Mouse (Mus musculus): ENCODE results near the gene Ifngr2. TPM values are rescaled to one million over a fixed set of nuclear protein-coding genes. Genes with fewer than 3 reads are reported as not detected.

The Ifngr2 gene
- polyA plus RNA-seq, 1 experiment = 34.3 TPM

DNA sequence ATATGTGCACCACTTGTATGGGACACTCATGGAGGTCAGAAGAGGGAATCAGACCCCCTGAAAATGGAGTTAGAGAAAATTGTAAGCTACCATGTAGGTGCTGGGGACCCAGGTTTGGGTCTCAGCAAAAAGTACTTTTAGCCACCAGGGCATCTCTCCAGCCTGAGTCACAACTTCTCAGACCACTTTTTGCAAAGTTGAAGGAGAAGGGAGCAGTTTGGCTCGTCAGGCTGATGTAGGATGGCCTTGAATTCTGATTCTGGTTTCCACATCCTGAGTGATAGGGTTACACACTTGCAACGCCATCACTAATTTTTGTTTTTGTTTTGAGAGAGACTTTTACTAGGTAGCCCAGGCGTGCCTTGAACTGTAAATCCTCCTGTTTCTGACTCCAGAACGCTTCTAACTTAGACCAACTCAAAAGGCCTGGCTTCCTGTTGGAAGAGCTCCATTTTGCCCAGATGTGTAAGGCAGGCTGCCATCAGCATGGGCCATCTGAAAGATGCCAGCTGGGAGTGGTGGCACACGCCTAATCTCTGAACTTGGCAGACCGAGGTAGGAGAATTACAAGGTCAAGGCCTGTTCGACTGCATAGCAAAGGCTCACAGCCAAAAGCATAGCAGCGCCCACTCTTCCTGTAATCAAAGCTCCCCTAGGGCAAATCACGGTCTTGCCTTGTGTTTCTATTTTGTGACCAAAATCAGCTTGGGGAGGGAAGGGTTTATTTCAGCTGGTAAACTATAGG is 62.8 kb downstream of the Ifngr2 start:
- no peak for DNase-seq (ENCODE audit: low spot score)

DNA sequence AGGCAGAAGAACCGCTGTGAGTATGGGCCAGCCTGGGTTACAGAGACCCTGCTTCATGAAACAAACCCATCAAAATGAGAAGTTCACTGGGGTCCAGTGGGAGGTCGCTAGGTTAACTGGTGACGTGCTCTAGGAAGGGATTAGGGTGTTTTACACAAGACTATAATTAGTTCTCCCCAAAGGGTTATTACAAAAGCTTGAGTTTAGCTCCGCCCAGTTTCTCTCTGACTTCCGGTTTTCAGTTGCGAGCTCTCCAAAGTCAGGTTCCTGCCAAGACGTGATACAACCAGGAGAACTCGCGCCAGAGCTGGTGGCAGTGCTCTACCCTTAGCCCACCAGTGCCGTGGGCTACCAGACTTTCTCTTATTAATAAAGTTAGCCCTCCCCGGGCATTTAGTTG is 64.4 kb downstream of the Ifngr2 start:
- DNase-seq (ENCODE audit: low spot score) = no peak

DNA sequence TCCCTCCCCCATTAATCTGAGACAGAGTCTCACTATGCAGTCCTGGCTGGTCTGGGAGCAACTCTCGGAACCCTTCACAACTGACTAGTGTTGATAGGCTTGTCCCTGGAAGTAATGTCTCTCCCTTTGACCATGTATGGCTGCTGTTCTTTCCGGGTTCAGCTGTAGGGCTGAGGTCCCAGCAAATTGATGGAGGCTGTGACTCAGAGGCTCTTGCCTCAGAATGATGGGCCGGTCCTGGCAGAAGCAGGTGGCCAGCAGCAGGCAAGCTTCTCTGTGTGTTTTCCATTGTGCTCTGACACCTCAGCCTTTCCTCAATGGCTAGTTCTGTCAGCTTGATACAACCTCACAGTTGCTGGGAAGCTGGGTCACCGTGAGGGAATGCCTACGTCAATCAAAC is 65.7 kb downstream of the Ifngr2 start:
- DNase-seq (ENCODE audit: low spot score) = no peak

DNA sequence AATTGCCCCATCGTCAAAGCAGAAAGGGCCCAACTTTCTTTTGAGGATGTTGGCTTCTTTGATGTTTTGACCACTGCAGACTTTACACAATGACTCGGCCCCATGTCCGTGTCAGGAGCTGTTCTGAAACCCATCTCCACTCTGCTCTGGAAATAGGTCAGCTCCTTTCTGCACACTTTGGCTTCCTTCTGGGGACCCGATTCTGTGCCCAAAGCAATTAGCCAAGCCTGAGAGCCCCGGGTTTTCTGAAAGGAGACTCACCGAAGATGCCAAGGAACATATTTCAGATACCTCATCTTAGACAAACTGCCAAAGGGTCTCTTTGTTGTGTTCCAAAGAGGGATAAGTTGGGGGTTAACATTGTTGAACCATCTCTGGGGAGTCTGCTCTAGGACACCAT is 67.7 kb downstream of the Ifngr2 start:
- no peak for DNase-seq (ENCODE audit: low spot score)

Other genes starting within 250 kb of the Ifngr2 start
- gene Ifnar2, start 174.3 kb upstream of the Ifngr2 start, polyA plus RNA-seq (2012; rRNA removed) = 57.9 and 68.6 TPM in 2 replicates
- gene Gm21970, start 155.4 kb upstream of the Ifngr2 start, polyA plus RNA-seq (2012; rRNA removed) = 0.26 TPM in 1 of 2 replicates, not detected in the other
- 52.4 and 54.7 TPM in 2 replicates for gene Il10rb, start 140.9 kb upstream of the Ifngr2 start, polyA plus RNA-seq (2012; rRNA removed)
- 30.8 and 33.2 TPM in 2 replicates for gene Ifnar1, start 61.8 kb upstream of the Ifngr2 start, polyA plus RNA-seq (2012; rRNA removed)
- 78.0 and 80.8 TPM in 2 replicates for gene Tmem50b, start 50.7 kb downstream of the Ifngr2 start, polyA plus RNA-seq (2012; rRNA removed)
- gene Dnajc28, start 72.0 kb downstream of the Ifngr2 start, polyA plus RNA-seq (2012; rRNA removed) = 3.3 and 4.2 TPM in 2 replicates
- gene Gart, start 99.9 kb downstream of the Ifngr2 start, polyA plus RNA-seq (2012; rRNA removed) = 35.4 and 40.2 TPM in 2 replicates
- 302 and 367 TPM in 2 replicates for gene Son, start 100.4 kb downstream of the Ifngr2 start, polyA plus RNA-seq (2012; rRNA removed)
- 7.6 and 13.6 TPM in 2 replicates for gene Donson, start 141.7 kb downstream of the Ifngr2 start, polyA plus RNA-seq (2012; rRNA removed)
- gene Cryzl1, start 181.9 kb downstream of the Ifngr2 start, polyA plus RNA-seq (2012; rRNA removed) = 53.7 and 66.1 TPM in 2 replicates
- gene Itsn1, start 182.2 kb downstream of the Ifngr2 start, polyA plus RNA-seq (2012; rRNA removed) = 26.0 and 35.3 TPM in 2 replicates